Mouse (Mus musculus): ENCODE measurements around the gene Spz1. TPM values are rescaled to one million over a fixed set of nuclear protein-coding genes. Genes with fewer than 3 reads are reported as not detected.

Spz1 gene
- total RNA-seq, 1 experiment from 2014 or later: 0.48 TPM

Other genes starting within 250 kb of the Spz1 start
- gene Dhfr, start 221.4 kb downstream of the Spz1 start, total RNA-seq (2017): 0.21 to 2.3 TPM (median 0.95 TPM) in 3 replicates
- 20.4 to 46.6 TPM (median 29.4 TPM) in 3 replicates for gene Msh3, start 221.2 kb downstream of the Spz1 start, total RNA-seq (2017)
- not detected in 3 replicates for gene Ankrd34b, start 150.3 kb downstream of the Spz1 start, total RNA-seq (2017)
- 9.9 to 14.8 TPM (median 14.0 TPM) in 3 replicates for gene Fam151b, start 92.2 kb downstream of the Spz1 start, total RNA-seq (2017)
- 15.9 to 28.8 TPM (median 18.5 TPM) in 3 replicates for gene Zfyve16, start 45.3 kb downstream of the Spz1 start, total RNA-seq (2017)
- 9.2 to 16.3 TPM (median 15.4 TPM) in 3 replicates for gene Serinc5, start 34.9 kb upstream of the Spz1 start, total RNA-seq (2017)
- gene Thbs4, start 218.6 kb upstream of the Spz1 start, total RNA-seq (2017): not detected in 3 replicates

Data from monocyte, adult 5-6 weeks (primary cell).